Mouse (Mus musculus) hindbrain, postnatal 0 days (tissue): ENCODE measurements around the gene Srxn1. TPM values are rescaled to one million over a fixed set of nuclear protein-coding genes. Genes with fewer than 3 reads are reported as not detected.

Experiments
- ATAC-seq: fragments of 200-750 bp; cut with Nextera tagmentation; 2 replicates; pipeline ENCODE4 v1.8.0; 2017; ENCODE audit warnings: mild to moderate bottlenecking, moderate TSS enrichment, moderate library complexity
- DNase-seq: peaks from one replicate; pipeline ENCODE4 v3.0.0-alpha.2; 2015; ENCODE audit warnings: low spot score
- H3K27ac ChIP-seq: fragments of 300-500 bp; sonication (generic); 2 replicates; pipeline ENCODE4 v1.5.1; 2014; ENCODE audit warnings: mild to moderate bottlenecking
- H3K27me3 ChIP-seq: fragments of 300-500 bp; sonication (generic); 2 replicates; pipeline ENCODE4 v1.6.1; 2014; ENCODE audit warnings: low read length, mixed read lengths; ENCODE audit not compliant: insufficient read depth
- H3K36me3 ChIP-seq: fragments of 300-500 bp; sonication (generic); 2 replicates; pipeline ENCODE4 v1.6.1; 2014; ENCODE audit warnings: low read length, mixed read lengths; ENCODE audit not compliant: insufficient read depth
- H3K4me1 ChIP-seq: fragments of 300-500 bp; sonication (generic); 2 replicates; pipeline ENCODE4 v1.6.1; 2014; ENCODE audit warnings: antibody characterized with exemption, low read length, mixed read lengths; ENCODE audit not compliant: insufficient read depth
- H3K4me2 ChIP-seq: fragments of 300-500 bp; sonication (generic); 2 replicates; pipeline ENCODE4 v1.6.1; 2014; ENCODE audit warnings: low read depth, mild to moderate bottlenecking, low read length, moderate library complexity, mixed read lengths
- H3K4me3 ChIP-seq: fragments of 300-500 bp; sonication (generic); 2 replicates; pipeline ENCODE4 v1.5.1; 2014; ENCODE audit warnings: low read length
- H3K9ac ChIP-seq: fragments of 300-500 bp; sonication (generic); replicated peaks from 2 replicates; pipeline ENCODE4 v1.6.1; 2014; ENCODE audit warnings: mild to moderate bottlenecking, low read length, moderate library complexity, mixed read lengths
- H3K9me3 ChIP-seq: fragments of 300-500 bp; sonication (generic); 2 replicates; pipeline ENCODE4 v1.6.1; 2016; ENCODE audit warnings: low read length, mixed read lengths
- CTCF ChIP-seq: IDR thresholded peaks from 2 replicates; pipeline ENCODE4 v1.5.1; 2016; ENCODE audit warnings: antibody characterized with exemption, control low read depth, low read depth
- WGBS: fragments of 180-500 bp; shearing (Covaris S2); extraction: QIAGEN DNeasy Blood & Tissue Kit; methylation state at CpG from one replicate; pipeline ENCODE4 v1.1.7; 2014; 5-methylcytosine and 5-hydroxymethylcytosine counted together
- polyA plus RNA-seq: library from polyadenylated mRNA; unstranded; fragments of >200 nt; fragmentation: Nextera tagmentation; extraction: Ambion mirVana; gene quantifications from 2 replicates; pipeline ENCODE4 v1.2.1, GENCODE M21; 2015
- total RNA-seq: library from RNA; depleted of rRNA; stranded (reverse); fragments of >200 nt; gene quantifications from 2 replicates; pipeline ENCODE4 v1.2.3, GENCODE M21; 2014

Gene Srxn1
- total and polyA plus RNA-seq, 2 experiments from 2014 or later: 26.8 to 51.7 TPM

- no peak within 1 kb of the TSS for H3K27ac ChIP-seq
- peak within 1 kb of the TSS; percentile 38 for H3K4me3 ChIP-seq
- no peaks in the 10 kb centered on the region for H3K9me3 ChIP-seq
- H3K36me3 ChIP-seq: no peaks in the 10 kb centered on the region
- ATAC-seq (peak; percentile 52), DNase-seq (peak; percentile 51)
- H3K27me3 ChIP-seq: peaks cover 19% of the 10 kb centered on the region; the same call in 1 of the 2 replicates
- H3K4me2 ChIP-seq: peak within 1 kb of the TSS; percentile 68
- under 1% methylated on average over 100 of the region's 118 CpGs for WGBS
- peaks cover 5% of the 10 kb centered on the region; the same call in 1 of the 2 replicates for H3K4me1 ChIP-seq
- peak within 1 kb of the TSS; percentile 33; the same call in 1 of the 2 replicates for H3K9ac ChIP-seq
- TF ChIP-seq CTCF: no peak
These were observed 38.2 kb downstream of the Srxn1 start, which contains the start of gene Tcf15 for GRCm38 (mm10) chr2:152143279-152144157. Tcf15 (plus strand) TSS chr2:152143561.

GRCm38 (mm10) chr2:152144158-152144450 lies 38.8 kb downstream of the Srxn1 start:
- Histone ChIP-seq H3K27ac (no peak overlapping the region), H3K9ac (peak overlapping the region; percentile 33; the same call in 1 of the 2 replicates), H3K4me2 (peak overlapping the region; percentile 68), H3K4me1 (peaks cover 5% of the 10 kb centered on the region; the same call in 1 of the 2 replicates), H3K36me3 (no peaks in the 10 kb centered on the region), H3K4me3 (peak overlapping the region; percentile 38), H3K27me3 (peaks cover 19% of the 10 kb centered on the region; the same call in 1 of the 2 replicates), H3K9me3 (no peaks in the 10 kb centered on the region)
- DNase-seq: no peak
- 27% methylated on average over 9 of the region's 9 CpGs for WGBS
- TF ChIP-seq CTCF: no peak
- ATAC-seq: no peak

GRCm38 (mm10) chr2:152144501-152144900 lies 39.2 kb downstream of the Srxn1 start:
- peaks cover 5% of the 10 kb centered on the region; the same call in 1 of the 2 replicates for H3K4me1 ChIP-seq
- peaks cover 19% of the 10 kb centered on the region; the same call in 1 of the 2 replicates for H3K27me3 ChIP-seq
- TF ChIP-seq CTCF: no peak
- no peaks in the 10 kb centered on the region for H3K36me3 ChIP-seq
- ATAC-seq (no peak), DNase-seq (no peak)
- H3K9me3 ChIP-seq: no peaks in the 10 kb centered on the region
- no peak overlapping the region for H3K9ac ChIP-seq
- WGBS: 69% methylated on average over 5 of the region's 5 CpGs
- H3K4me3 ChIP-seq: no peak overlapping the region
- no peak overlapping the region for H3K27ac ChIP-seq
- peak overlapping the region; percentile 68; the same call in 1 of the 2 replicates for H3K4me2 ChIP-seq

- no peak for TF ChIP-seq CTCF
- Histone ChIP-seq H3K27me3 (peaks cover 19% of the 10 kb centered on the region; the same call in 1 of the 2 replicates), H3K9ac (no peak overlapping the region), H3K4me1 (peaks cover 8% of the 10 kb centered on the region; the same call in 1 of the 2 replicates), H3K9me3 (no peaks in the 10 kb centered on the region), H3K36me3 (no peaks in the 10 kb centered on the region), H3K4me2 (no peak overlapping the region), H3K4me3 (no peak overlapping the region), H3K27ac (no peak overlapping the region)
- ATAC-seq (no peak), DNase-seq (no peak)
- WGBS: 57% methylated on average over 2 of the region's 2 CpGs
These were observed 40.4 kb downstream of the Srxn1 start for GRCm38 (mm10) chr2:152145711-152146110.

GRCm38 (mm10) chr2:152147079-152147478 lies 41.8 kb downstream of the Srxn1 start:
- H3K9ac ChIP-seq: no peak overlapping the region
- no peak overlapping the region for H3K4me2 ChIP-seq
- no peak overlapping the region for H3K27ac ChIP-seq
- no peaks in the 10 kb centered on the region for H3K9me3 ChIP-seq
- 77% methylated on average over 3 of the region's 3 CpGs for WGBS
- DNase-seq (no peak), ATAC-seq (no peak)
- peaks cover 19% of the 10 kb centered on the region; the same call in 1 of the 2 replicates for H3K27me3 ChIP-seq
- H3K4me1 ChIP-seq: peaks cover 8% of the 10 kb centered on the region; the same call in 1 of the 2 replicates
- TF ChIP-seq CTCF: no peak
- no peak overlapping the region for H3K4me3 ChIP-seq
- no peaks in the 10 kb centered on the region for H3K36me3 ChIP-seq

- H3K4me1 ChIP-seq: peaks cover 8% of the 10 kb centered on the region; the same call in 1 of the 2 replicates
These were observed 43.4 kb downstream of the Srxn1 start for GRCm38 (mm10) chr2:152148675-152149074.

More at GRCm38 (mm10) chr2:152148675-152149074, 43.4 kb downstream of the Srxn1 start:
- DNase-seq: no peak
- Histone ChIP-seq H3K36me3 (no peaks in the 10 kb centered on the region), H3K4me3 (no peak overlapping the region), H3K4me2 (no peak overlapping the region), H3K27me3 (peaks cover 14% of the 10 kb centered on the region; the same call in 1 of the 2 replicates), H3K9me3 (no peaks in the 10 kb centered on the region), H3K9ac (no peak overlapping the region), H3K27ac (no peak overlapping the region)
- ATAC-seq: no peak
- WGBS: 87% methylated on average over 9 of the region's 9 CpGs
- TF ChIP-seq CTCF: no peak
